ENCODE assay signal across 11 mouse cellular contexts in the genomic region with DNA sequence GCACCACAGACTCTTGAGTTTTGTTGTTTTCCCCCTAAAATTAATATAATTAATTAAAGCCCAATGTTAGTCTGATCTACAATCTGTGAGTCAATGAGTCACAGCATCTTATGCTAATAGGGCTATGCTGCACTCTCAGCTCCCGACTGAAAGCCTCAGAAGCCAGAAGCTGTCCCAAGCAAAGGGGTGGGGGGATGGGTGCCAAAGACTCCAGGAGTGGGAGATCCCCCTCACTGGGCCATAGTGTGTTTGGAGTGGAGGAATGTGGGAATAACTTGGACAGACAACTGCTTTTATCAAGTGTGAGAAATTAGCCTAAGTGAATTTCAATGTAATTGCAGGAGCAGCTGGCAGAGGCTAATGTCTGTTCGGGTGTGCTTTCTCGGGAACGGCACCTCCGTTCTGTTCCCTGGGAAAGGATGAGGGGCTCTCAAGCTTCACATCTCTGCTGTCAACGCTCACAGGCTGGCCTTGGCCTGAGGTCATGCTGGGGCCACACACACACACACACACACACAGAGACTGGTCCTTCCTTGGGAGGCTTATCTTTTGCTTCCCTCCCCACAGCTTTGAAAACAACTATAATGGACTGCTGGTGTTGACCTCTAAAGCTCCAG.
DNase-seq lines count a peak whose midpoint lies in the region; ATAC-seq and TF ChIP-seq lines count a peak whose summit lies in the region.
"Had no signal": no experiment of that assay in that cellular context is flagged by ENCODE, and none has a peak within 500 bp of the region (broad histone marks: within the 10 kb centered on the region; RNA-seq: fewer than 3 reads in every experiment).

No protein-coding gene starts in this region.

- ATAC-seq in heart, postnatal 0 days (ENCODE audit: insufficient read depth, low read depth): 0 out of 2 replicates have a peak, but pooled peaks have one; percentile 39
- ATAC-seq in midbrain, embryonic 13.5 days: peak; percentile 71; the same call in 1 of the 2 replicates
- ATAC-seq in midbrain, postnatal 0 days (ENCODE audit: low FRiP score): no peak
- ATAC-seq in neural tube, embryonic 14.5 days (ENCODE audit: low read depth): 0 out of 2 replicates have a peak, but pooled peaks have one; percentile 54
- ATAC-seq: inflammation-experienced regulatory T-cells, adult 6 months had no signal

- TF ChIP-seq CTCF in heart, postnatal 0 days (IDR thresholded peaks at IDR 0.05; ENCODE audit: low read depth): no peak
- TF ChIP-seq CTCF in midbrain, postnatal 0 days (IDR thresholded peaks at IDR 0.05): no peak

- H3K9me3 ChIP-seq in heart, postnatal 0 days (replicated peaks; ENCODE audit: control insufficient read depth, low read length): no peaks in the 10 kb centered on the region
- no peaks in the 10 kb centered on the region for H3K9me3 ChIP-seq in midbrain, embryonic 13.5 days
- H3K9me3 ChIP-seq in midbrain, postnatal 0 days (ENCODE audit: low read length): no peaks in the 10 kb centered on the region
- no peaks in the 10 kb centered on the region for H3K9me3 ChIP-seq in forebrain, embryonic 10.5 days
- H3K9me3 ChIP-seq in neural tube, embryonic 14.5 days (ENCODE audit: control insufficient read depth, low read length): no peaks in the 10 kb centered on the region

- no peaks in the 10 kb centered on the region for H3K27me3 ChIP-seq in heart, postnatal 0 days (ENCODE audit: control insufficient read depth, insufficient read depth, low read length)
- no peaks in the 10 kb centered on the region for H3K27me3 ChIP-seq in midbrain, embryonic 13.5 days
- H3K27me3 ChIP-seq in midbrain, postnatal 0 days (ENCODE audit: insufficient read depth, low read length): no peaks in the 10 kb centered on the region
- no peaks in the 10 kb centered on the region for H3K27me3 ChIP-seq in forebrain, embryonic 10.5 days (ENCODE audit: poor library complexity, severe bottlenecking)
- no peaks in the 10 kb centered on the region for H3K27me3 ChIP-seq in neural tube, embryonic 14.5 days (ENCODE audit: control insufficient read depth, insufficient read depth, low read length)

- no peak for DNase-seq in heart, postnatal 0 days (ENCODE audit: low spot score)
- no peak for DNase-seq in heart, postnatal 10 days
- no peak for DNase-seq in midbrain, postnatal 0 days (ENCODE audit: low spot score)
- DNase-seq in forebrain, embryonic 10.5 days (ENCODE audit: extremely low spot score, low spot score): no peak
- DNase-seq in adrenal gland, adult (ENCODE audit: inconsistent age in 2 of 2, low spot score in 1 of 2): no peak
- DNase-seq in thymus, postnatal 0 days (ENCODE audit: low spot score): no peak
- DNase-seq: cerebellum, adult 11 months; right cerebral cortex, postnatal 25 days had no signal

- H3K4me3 ChIP-seq in heart, postnatal 0 days (ENCODE audit: low read depth, low read length): no peak overlapping the region
- no peak overlapping the region for H3K4me3 ChIP-seq in midbrain, embryonic 13.5 days (replicated peaks)
- H3K4me3 ChIP-seq in midbrain, postnatal 0 days (ENCODE audit: low read depth, low read length): no peak overlapping the region
- no peak overlapping the region for H3K4me3 ChIP-seq in forebrain, embryonic 10.5 days
- H3K4me3 ChIP-seq in neural tube, embryonic 14.5 days (ENCODE audit: low read depth, low read length): no peak overlapping the region

- TF ChIP-seq EP300 in heart, postnatal 0 days (IDR thresholded peaks at IDR 0.05; ENCODE audit: low read depth): no peak

- H3K27ac ChIP-seq in heart, postnatal 0 days (ENCODE audit: low read depth): no peak overlapping the region
- 0 out of 2 replicates have a peak overlapping the region, but pooled peaks have one; percentile 35 for H3K27ac ChIP-seq in midbrain, embryonic 13.5 days
- H3K27ac ChIP-seq in midbrain, postnatal 0 days (ENCODE audit: low read depth, low read length): no peak overlapping the region
- peak overlapping the region; percentile 56; the same call in 1 of the 2 replicates for H3K27ac ChIP-seq in forebrain, embryonic 10.5 days
- no peak overlapping the region for H3K27ac ChIP-seq in neural tube, embryonic 14.5 days (ENCODE audit: low read depth, low read length)

- no peak overlapping the region for H3K9ac ChIP-seq in heart, postnatal 0 days (replicated peaks; ENCODE audit: low read depth, low read length)
- no peak overlapping the region for H3K9ac ChIP-seq in midbrain, embryonic 13.5 days (replicated peaks)
- no peak overlapping the region for H3K9ac ChIP-seq in midbrain, postnatal 0 days (replicated peaks; ENCODE audit: low read length, poor library complexity, severe bottlenecking)
- H3K9ac ChIP-seq in neural tube, embryonic 14.5 days (replicated peaks; ENCODE audit: low read depth, low read length): no peak overlapping the region

- H3K4me1 ChIP-seq in heart, postnatal 0 days (ENCODE audit: control insufficient read depth, insufficient read depth): peaks cover 6% of the 10 kb centered on the region; the same call in 1 of the 2 replicates
- H3K4me1 ChIP-seq in midbrain, embryonic 13.5 days (replicated peaks): peaks cover 7% of the 10 kb centered on the region
- no peaks in the 10 kb centered on the region for H3K4me1 ChIP-seq in midbrain, postnatal 0 days (ENCODE audit: insufficient read depth, low read length)
- peaks cover 12% of the 10 kb centered on the region for H3K4me1 ChIP-seq in forebrain, embryonic 10.5 days
- H3K4me1 ChIP-seq in neural tube, embryonic 14.5 days (ENCODE audit: control insufficient read depth, insufficient read depth, low read length): no peaks in the 10 kb centered on the region

- intact Hi-C loops in heart, postnatal 10 days (cut with DNase I): no loop called here

- no peaks in the 10 kb centered on the region for H3K36me3 ChIP-seq in heart, postnatal 0 days (replicated peaks; ENCODE audit: control insufficient read depth, insufficient read depth, low read length)
- no peaks in the 10 kb centered on the region for H3K36me3 ChIP-seq in midbrain, embryonic 13.5 days
- no peaks in the 10 kb centered on the region for H3K36me3 ChIP-seq in midbrain, postnatal 0 days (ENCODE audit: insufficient read depth, low read length)
- H3K36me3 ChIP-seq in forebrain, embryonic 10.5 days (replicated peaks): no peaks in the 10 kb centered on the region
- no peaks in the 10 kb centered on the region for H3K36me3 ChIP-seq in neural tube, embryonic 14.5 days (ENCODE audit: control insufficient read depth, insufficient read depth, low read length)

- no peak overlapping the region for H3K4me2 ChIP-seq in heart, postnatal 0 days (ENCODE audit: low read depth, low read length)
- no peak overlapping the region for H3K4me2 ChIP-seq in midbrain, embryonic 13.5 days (replicated peaks)
- H3K4me2 ChIP-seq in midbrain, postnatal 0 days (ENCODE audit: low read depth, low read length, poor library complexity, severe bottlenecking): no peak overlapping the region
- no peak overlapping the region for H3K4me2 ChIP-seq in neural tube, embryonic 14.5 days (ENCODE audit: low read depth, low read length)

- WGBS in heart, postnatal 0 days: 20% methylated on average over 6 of the region's 6 CpGs
- 25% methylated on average over 6 of the region's 6 CpGs for WGBS in midbrain, embryonic 13.5 days
- WGBS in midbrain, postnatal 0 days: 28% methylated on average over 6 of the region's 6 CpGs
- 60% methylated on average over 6 of the region's 6 CpGs for WGBS in forebrain, embryonic 10.5 days
- WGBS in neural tube, embryonic 14.5 days: 9% methylated on average over 6 of the region's 6 CpGs

Comparison
In these comparisons a context has a peak if more than half of its experiments do, and no peak if none do; other contexts are left out.
1. H3K27ac ChIP-seq: peak in midbrain, embryonic 13.5 days (single experiment) and forebrain, embryonic 10.5 days (single experiment); none in heart, postnatal 0 days (single experiment), midbrain, postnatal 0 days (single experiment) and neural tube, embryonic 14.5 days (single experiment).